Mouse (Mus musculus): Measurements from ENCODE around the gene Rep15.

- TF ChIP-seq POLR2A (IDR thresholded peaks at IDR 0.05; ENCODE audit: control insufficient read depth, extremely low read depth, insufficient read depth, low read length, poor library complexity): no peak
- TF ChIP-seq CTCF (IDR thresholded peaks at IDR 0.05; ENCODE audit: borderline replicate concordance, control insufficient read depth, extremely low read depth, insufficient read depth, low read length, poor library complexity): no peak
Measured at GRCm38 (mm10) chr6:147011555-147011954, 20.8 kb upstream of the Rep15 start.

Data from thymus, adult 2 months (tissue).